Mouse (Mus musculus): Measurements from ENCODE around the gene Gm13088. TPM values are rescaled to one million over a fixed set of nuclear protein-coding genes. Genes with fewer than 3 reads are reported as not detected.
"Not testable (repeated sequence)": the region's sequence is repeated elsewhere in the genome, so short reads cannot be mapped to it uniquely, and the experiment has no call there.

Gene Gm13088
- not detected in 2 replicates for polyA plus RNA-seq (2015; fragmentation: Nextera tagmentation; extraction: Ambion mirVana)

DNA sequence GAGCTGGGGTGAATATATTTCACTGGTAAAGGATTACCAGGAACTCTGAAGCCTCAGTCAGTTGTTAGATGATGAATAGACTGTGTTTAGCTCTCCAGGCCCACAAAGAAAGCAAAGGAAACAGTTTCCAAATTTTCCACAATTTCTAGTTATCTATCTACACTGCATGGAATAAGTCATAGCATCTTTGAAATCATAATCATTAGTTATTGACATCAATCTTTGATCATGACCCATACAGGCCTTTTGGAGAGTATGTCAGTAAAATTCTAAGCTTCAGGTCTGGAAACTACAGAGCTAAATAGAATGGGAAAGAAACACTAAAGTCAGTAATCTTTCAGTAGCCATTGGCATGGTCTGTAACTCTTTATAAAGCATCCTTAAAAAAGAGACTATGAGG lies at the start of gene Gm13088:
Gene Gm13088 (minus strand): TSS at position 101 of the 400 bp plus-strand sequence.
- H3K4me2 ChIP-seq; ATAC-seq (ENCODE audit: extremely low read depth, insufficient number of reproducible peaks, low FRiP score, low TSS enrichment); H3K4me1 ChIP-seq; H3K36me3 ChIP-seq; H3K4me3 ChIP-seq; H3K9ac ChIP-seq; H3K27ac ChIP-seq (replicated peaks); H3K27me3 ChIP-seq (replicated peaks): not testable (repeated sequence)
- peaks cover 13% of the 10 kb centered on the region; the same call in 1 of the 2 replicates for H3K9me3 ChIP-seq

DNA sequence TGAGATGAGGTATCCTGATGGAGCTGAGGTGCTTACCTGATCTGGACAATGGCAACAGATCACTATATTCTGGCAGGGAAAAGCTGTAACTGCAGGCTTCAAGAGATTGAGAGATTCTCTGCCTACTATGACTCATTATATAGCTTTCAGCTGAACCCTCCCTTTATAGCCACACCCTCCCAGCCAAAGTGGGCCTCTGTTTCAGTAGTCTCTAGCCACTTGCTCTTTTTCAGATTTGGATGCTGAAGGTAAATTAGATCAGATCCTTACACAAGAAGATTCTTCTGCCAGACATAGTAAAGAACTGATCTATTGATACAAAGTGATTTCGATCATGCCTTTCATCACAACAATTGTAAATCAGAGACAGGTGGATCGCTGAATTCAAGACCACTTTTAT lies 45.6 kb upstream of the Gm13088 start, which contains the start of gene Gm13089:
Gene Gm13089 (minus strand): TSS at position 101 of the 400 bp plus-strand sequence.
- Histone ChIP-seq H3K27me3 (replicated peaks) (no peaks in the 10 kb centered on the region), H3K9me3 (peaks cover 52% of the 10 kb centered on the region), H3K4me2 (no peak within 1 kb of the TSS), H3K4me1 (no peaks in the 10 kb centered on the region), H3K4me3 (no peak within 1 kb of the TSS), H3K36me3 (no peaks in the 10 kb centered on the region), H3K9ac (no peak within 1 kb of the TSS), H3K27ac (replicated peaks) (no peak within 1 kb of the TSS)
- WGBS, result 70% methylated on average over 2 of the region's 2 CpGs
- ATAC-seq (ENCODE audit: extremely low read depth, insufficient number of reproducible peaks, low FRiP score, low TSS enrichment), result no peak

DNA sequence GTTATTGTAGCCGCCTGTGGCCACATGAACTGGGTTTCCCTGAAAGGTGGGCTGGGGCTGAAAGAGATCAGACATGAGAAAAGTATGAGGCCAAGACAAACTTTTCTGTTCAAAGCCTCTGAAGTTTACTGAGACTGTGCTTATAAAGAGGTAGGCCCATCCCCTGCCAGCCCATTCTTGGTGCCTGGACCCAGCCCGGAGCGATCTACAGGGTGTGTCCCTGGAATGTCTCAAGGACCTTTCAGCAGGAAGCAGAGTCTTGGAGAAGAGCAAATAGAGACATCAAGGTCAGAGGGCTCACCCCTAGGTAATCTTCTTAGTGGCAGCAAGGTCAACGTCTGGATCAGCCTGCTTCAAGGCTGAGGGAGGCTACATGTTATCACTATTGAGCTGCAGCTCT lies 38.9 kb downstream of the Gm13088 start:
- not testable (repeated sequence) for H3K4me2 ChIP-seq; H3K27me3 ChIP-seq (replicated peaks); H3K4me3 ChIP-seq; H3K36me3 ChIP-seq; H3K27ac ChIP-seq (replicated peaks); H3K9ac ChIP-seq; ATAC-seq (ENCODE audit: extremely low read depth, insufficient number of reproducible peaks, low FRiP score, low TSS enrichment); H3K4me1 ChIP-seq
- peaks cover 25% of the 10 kb centered on the region for H3K9me3 ChIP-seq
- 66% methylated on average over 4 of the region's 4 CpGs for WGBS

DNA sequence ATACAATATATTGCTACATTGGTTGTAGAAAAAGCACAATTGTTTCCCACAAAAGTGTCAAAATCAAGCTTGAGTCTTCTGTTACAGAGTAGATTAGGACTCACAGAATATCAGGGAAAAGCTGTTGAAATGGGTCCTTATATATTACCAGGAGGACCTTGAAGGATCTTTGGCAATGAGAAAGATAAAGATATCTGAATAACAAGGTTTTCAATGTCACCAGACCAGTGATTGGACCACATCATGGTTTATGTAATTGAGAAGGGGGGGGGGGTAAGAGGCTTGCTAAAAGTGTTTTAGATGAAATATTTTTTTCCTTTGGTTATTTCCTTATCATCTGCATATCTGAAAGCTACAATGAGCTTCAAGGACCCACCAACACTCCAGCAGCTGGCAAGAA lies 42.3 kb downstream of the Gm13088 start, which contains the start of gene Gm13083:
Gene Gm13083 (plus strand): TSS at position 301 of the 400 bp plus-strand sequence.
- H3K9me3 ChIP-seq, result peaks cover 18% of the 10 kb centered on the region
- H3K4me1 ChIP-seq; H3K36me3 ChIP-seq; H3K9ac ChIP-seq; ATAC-seq (ENCODE audit: extremely low read depth, insufficient number of reproducible peaks, low FRiP score, low TSS enrichment); H3K27ac ChIP-seq (replicated peaks); H3K4me2 ChIP-seq; H3K4me3 ChIP-seq; H3K27me3 ChIP-seq (replicated peaks): not testable (repeated sequence)

DNA sequence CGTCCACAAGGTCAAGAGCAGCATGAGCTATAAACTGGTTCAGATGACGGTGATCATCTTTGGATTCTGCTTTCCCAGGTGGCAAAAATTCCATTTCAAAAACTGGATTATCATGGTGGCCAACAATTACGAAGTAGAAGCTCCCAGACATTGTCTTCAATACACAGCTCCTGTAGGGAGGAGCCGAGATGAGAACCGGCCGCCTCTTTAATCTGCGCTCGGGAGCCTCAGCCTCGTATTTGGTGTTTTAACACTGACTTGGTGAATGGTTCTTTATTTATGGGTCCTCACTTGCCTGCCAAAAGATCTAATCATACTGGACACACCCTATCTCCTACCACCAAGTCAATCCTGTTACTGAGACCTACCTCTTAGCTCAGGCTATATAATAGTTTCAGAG lies 45.1 kb downstream of the Gm13088 start:
- not testable (repeated sequence) for H3K27ac ChIP-seq (replicated peaks); H3K4me3 ChIP-seq; H3K9me3 ChIP-seq; H3K9ac ChIP-seq; H3K4me2 ChIP-seq; H3K27me3 ChIP-seq (replicated peaks); ATAC-seq (ENCODE audit: extremely low read depth, insufficient number of reproducible peaks, low FRiP score, low TSS enrichment); H3K4me1 ChIP-seq; H3K36me3 ChIP-seq
- WGBS, result 74% methylated on average over 9 of the region's 9 CpGs

Other genes starting within 250 kb of the Gm13088 start
- gene Pramef8, start 244.8 kb downstream of the Gm13088 start, polyA plus RNA-seq (2015; fragmentation: Nextera tagmentation; extraction: Ambion mirVana), result 11.0 and 13.2 TPM in 2 replicates
- gene Oog4, start 206.9 kb downstream of the Gm13088 start, polyA plus RNA-seq (2015; fragmentation: Nextera tagmentation; extraction: Ambion mirVana), result not detected in 2 replicates
- gene Gm13043, start 145.9 kb downstream of the Gm13088 start, polyA plus RNA-seq (2015; fragmentation: Nextera tagmentation; extraction: Ambion mirVana), result not detected in 2 replicates
- not detected in 2 replicates for gene Gm13040, start 121.3 kb downstream of the Gm13088 start, polyA plus RNA-seq (2015; fragmentation: Nextera tagmentation; extraction: Ambion mirVana)
- gene BC080695, start 105.5 kb downstream of the Gm13088 start, polyA plus RNA-seq (2015; fragmentation: Nextera tagmentation; extraction: Ambion mirVana), result not detected in 2 replicates
- gene Gm13057, start 105.5 kb downstream of the Gm13088 start, polyA plus RNA-seq (2015; fragmentation: Nextera tagmentation; extraction: Ambion mirVana), result not detected in 2 replicates
- gene Gm13083, start 42.2 kb downstream of the Gm13088 start, polyA plus RNA-seq (2015; fragmentation: Nextera tagmentation; extraction: Ambion mirVana), result not detected in 2 replicates
- gene Gm13089, start 45.5 kb upstream of the Gm13088 start, polyA plus RNA-seq (2015; fragmentation: Nextera tagmentation; extraction: Ambion mirVana), result not detected in 2 replicates
- gene Gm13078, start 62.2 kb upstream of the Gm13088 start, polyA plus RNA-seq (2015; fragmentation: Nextera tagmentation; extraction: Ambion mirVana), result not detected in 2 replicates
- not detected in 2 replicates for gene Gm13023, start 132.1 kb upstream of the Gm13088 start, polyA plus RNA-seq (2015; fragmentation: Nextera tagmentation; extraction: Ambion mirVana)
- not detected in 2 replicates for gene Gm13084, start 158.8 kb upstream of the Gm13088 start, polyA plus RNA-seq (2015; fragmentation: Nextera tagmentation; extraction: Ambion mirVana)
- gene Gm13103, start 189.3 kb upstream of the Gm13088 start, polyA plus RNA-seq (2015; fragmentation: Nextera tagmentation; extraction: Ambion mirVana), result not detected in 2 replicates
- gene Pramef6, start 243.1 kb upstream of the Gm13088 start, polyA plus RNA-seq (2015; fragmentation: Nextera tagmentation; extraction: Ambion mirVana), result not detected in 2 replicates

All from heart, embryonic 13.5 days (tissue).